Mouse (Mus musculus) spleen, postnatal 10 days (tissue): ENCODE measurements around the gene Plekha1.

Experiments
- DNase-seq, 2 experiments: peaks; one replicate each; pipeline ENCODE4 v3.0.0; 2021 to 2022; ENCODE audit warnings: low spot score in 2 of 2

Plekha1 gene

DNA sequence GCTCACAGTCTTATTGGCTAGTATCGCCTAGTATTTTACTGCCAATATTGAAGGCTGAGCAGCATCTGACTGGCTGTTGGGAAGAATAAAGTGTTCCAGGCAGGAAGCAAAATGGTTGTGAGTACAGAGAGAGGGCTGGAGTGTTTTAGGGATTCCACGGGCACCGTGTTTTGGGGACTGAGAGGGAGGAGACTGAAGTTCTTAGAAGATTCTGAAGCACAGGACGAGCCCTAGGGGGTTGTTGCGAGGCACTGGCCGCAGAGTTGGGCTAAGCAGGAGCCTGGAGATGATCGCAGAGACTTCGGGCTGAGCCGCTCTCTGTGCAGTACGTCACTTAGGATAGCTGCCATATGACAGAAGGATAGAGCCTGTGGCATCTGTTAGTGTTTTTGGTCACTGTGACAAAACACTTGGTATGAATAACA is 88.6 kb downstream of the Plekha1 start:
- no peak for DNase-seq

DNA sequence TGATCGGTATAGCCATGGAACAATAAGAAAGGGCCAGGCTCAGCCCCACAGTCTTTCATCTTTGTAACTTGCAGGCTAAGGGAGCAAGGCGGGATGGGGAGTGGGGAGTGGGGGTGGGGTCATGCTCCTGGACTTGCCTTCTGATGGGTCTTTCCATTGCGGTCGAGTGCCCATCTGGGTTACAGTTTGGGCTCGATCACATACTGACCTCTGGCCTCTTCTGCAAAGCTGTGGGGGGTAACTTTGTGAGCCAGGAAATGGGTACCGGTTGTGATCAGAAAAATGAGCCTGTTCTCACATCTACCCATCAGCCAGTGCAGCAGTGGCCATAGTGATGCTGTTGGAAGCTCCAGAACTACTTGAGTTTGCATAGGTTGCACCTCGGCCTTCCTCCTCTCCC is 93.0 kb downstream of the Plekha1 start:
- no peak for DNase-seq

DNA sequence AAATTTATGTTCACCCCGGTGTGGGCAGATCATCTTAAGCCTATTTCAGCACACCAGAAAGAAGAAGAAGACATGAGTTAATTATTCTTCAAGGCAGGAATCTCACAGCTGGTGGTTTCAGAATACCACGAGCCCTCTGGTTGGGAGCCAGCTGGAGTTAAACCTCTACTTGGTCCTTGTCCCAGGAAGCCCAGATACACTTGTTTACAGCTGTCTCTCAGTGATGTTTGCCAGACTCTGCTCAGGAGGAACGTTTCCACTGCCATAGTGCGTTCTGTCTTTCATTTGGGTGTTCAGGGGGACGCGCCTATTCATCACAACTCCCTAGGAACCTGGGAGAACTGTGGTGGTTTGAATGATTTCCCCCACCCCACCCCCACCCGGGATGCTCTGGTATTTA is 94.3 kb downstream of the Plekha1 start:
- DNase-seq = no peak

DNA sequence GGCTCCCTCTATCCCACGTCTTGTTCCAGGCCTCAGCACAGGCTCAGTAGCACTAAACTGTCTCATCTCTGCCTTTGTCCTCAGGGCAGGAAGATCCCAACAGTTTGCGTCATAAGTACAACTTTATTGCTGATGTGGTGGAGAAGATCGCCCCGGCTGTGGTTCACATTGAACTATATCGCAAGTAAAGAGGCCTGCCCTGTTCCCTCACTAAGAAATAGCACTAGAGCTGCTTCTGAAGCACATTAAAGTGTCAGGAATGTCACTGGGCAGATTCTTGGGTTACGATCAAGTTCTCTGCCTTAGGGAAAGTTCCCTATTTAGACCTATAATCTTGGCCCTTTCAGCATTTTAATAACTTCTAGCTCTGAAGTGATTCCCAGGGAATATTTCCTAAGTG is 95.9 kb downstream of the Plekha1 start:
- DNase-seq = no peak
